Mouse (Mus musculus): Measurements from ENCODE around the gene Rai2. TPM values are rescaled to one million over a fixed set of nuclear protein-coding genes. Genes with fewer than 3 reads are reported as not detected.

Gene Rai2
- not detected for polyA plus RNA-seq (2017; shearing (Covaris generic))

DNA sequence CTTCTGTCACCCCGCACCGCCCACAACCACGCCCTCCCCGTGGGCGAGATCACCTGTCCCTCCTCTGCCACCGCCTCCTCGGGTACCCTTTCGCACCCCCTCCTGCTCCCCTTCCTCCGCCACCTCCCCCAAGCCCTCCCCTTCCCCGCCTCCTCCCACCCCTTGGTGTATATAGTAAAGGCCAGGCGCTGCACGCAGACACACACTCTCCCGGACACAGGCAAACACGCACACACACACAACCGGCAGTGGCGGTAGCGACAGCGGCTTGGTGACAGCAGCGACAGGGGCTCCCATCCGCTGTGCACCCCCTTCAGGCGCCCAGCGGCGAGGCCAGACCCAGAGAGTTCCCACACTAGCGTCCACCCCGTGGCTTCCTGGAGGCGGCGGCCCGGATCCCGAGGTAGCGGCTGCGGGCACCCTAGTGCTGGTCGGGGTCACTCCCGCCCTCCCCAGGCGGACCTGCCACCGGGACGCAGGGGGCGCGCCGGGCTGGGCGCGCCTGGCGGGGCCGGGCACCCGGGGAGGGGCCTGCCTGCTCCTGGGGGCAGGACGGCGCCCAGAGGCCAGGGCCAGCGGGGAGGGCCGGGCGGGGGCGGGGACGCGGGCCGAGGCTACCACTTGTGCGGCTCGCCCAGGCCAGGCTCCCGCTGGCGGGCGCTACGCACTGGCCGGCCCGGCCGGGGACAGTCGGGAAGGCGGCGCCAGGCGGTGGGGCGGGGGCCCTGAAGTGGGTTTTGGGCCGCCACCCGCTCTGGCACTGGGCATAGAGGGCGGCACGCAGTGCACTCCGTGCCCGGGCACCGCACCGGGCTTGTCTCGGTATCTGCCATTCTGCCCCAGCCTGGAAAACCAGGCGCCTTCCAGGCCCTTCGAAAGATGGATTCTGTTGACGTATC lies at the start of gene Rai2:
Rai2 (plus strand) TSS at position 205 of the 899 bp plus-strand sequence.

